Mouse (Mus musculus) ES-Bruce4 (cell line): ENCODE data around the gene Sh2d3c. TPM values are rescaled to one million over a fixed set of nuclear protein-coding genes. Genes with fewer than 3 reads are reported as not detected.

Source experiments
- H3K27ac ChIP-seq: 2 replicates; pipeline ENCODE4 v1.5.1; 2012; ENCODE audit warnings: low read length, inconsistent platforms; ENCODE audit not compliant: insufficient read depth
- H3K27me3 ChIP-seq: 2 replicates; pipeline ENCODE4 v1.6.1; 2012; ENCODE audit warnings: mild to moderate bottlenecking, low read length, inconsistent platforms; ENCODE audit not compliant: control insufficient read depth, poor library complexity, insufficient read depth, severe bottlenecking
- H3K36me3 ChIP-seq: 2 replicates; pipeline ENCODE4 v1.6.1; 2012; ENCODE audit warnings: inconsistent platforms, mild to moderate bottlenecking, low read length, moderate library complexity; ENCODE audit not compliant: control insufficient read depth, poor library complexity, insufficient read depth, severe bottlenecking
- H3K4me1 ChIP-seq: one replicate; pipeline ENCODE4 v1.8.1; 2011; ENCODE audit warnings: low read length; ENCODE audit not compliant: control insufficient read depth, insufficient read depth
- H3K4me3 ChIP-seq: 2 replicates; pipeline ENCODE4 v1.5.1; 2011; ENCODE audit warnings: low read depth, mild to moderate bottlenecking, low read length
- H3K9ac ChIP-seq: 2 replicates; pipeline ENCODE4 v1.6.1; 2012; ENCODE audit warnings: low read depth, mild to moderate bottlenecking, inconsistent platforms; ENCODE audit not compliant: poor library complexity, severe bottlenecking
- H3K9me3 ChIP-seq: replicated peaks from 2 replicates; pipeline ENCODE4 v1.6.1; 2012; ENCODE audit warnings: mild to moderate bottlenecking, low read length, inconsistent platforms; ENCODE audit not compliant: control insufficient read depth, poor library complexity, insufficient read depth, severe bottlenecking
- CTCF ChIP-seq: IDR thresholded peaks from one replicate; pipeline ENCODE4 v1.8.1; 2011; ENCODE audit warnings: low read depth, low read length
- EP300 ChIP-seq: IDR thresholded peaks from 2 replicates; pipeline ENCODE4 v1.6.1; 2011; ENCODE audit warnings: low read depth, low read length; ENCODE audit not compliant: insufficient read depth
- POLR2A ChIP-seq: IDR thresholded peaks from one replicate; pipeline ENCODE4 v1.8.1; 2011; ENCODE audit warnings: low read length; ENCODE audit not compliant: insufficient read depth
- polyA plus RNA-seq: library from polyadenylated mRNA; stranded (reverse); fragments of >200 nt; gene quantifications from 2 replicates; pipeline ENCODE4 v1.2.4, GENCODE M21; 2011; ENCODE audit warnings: low read depth; ENCODE audit not compliant: missing spikeins, insufficient read depth, insufficient read length

Gene Sh2d3c
- polyA plus RNA-seq, 1 experiment: 9.0 TPM

DNA sequence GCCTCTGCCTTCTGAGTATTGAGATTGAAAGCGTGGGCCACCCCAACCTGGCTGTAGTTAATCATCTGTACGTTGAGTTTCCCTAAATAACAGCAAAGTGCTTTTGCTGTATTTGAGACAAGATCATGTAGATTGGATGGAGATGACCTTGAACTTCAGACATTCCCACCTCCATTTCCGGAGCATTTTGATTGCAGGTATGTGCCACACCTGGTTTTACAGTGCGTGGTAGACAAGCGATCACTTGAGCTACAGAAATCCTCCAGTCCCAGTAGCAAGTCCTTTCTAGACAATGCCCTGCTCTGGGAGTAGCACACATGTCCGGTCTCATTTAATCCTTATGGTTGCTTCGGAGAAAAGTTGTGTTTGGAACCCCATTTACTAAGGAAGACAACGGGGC lies 17.8 kb upstream of the Sh2d3c start:
- Histone ChIP-seq H3K4me1 (no peaks in the 10 kb centered on the region), H3K27ac (peak overlapping the region; percentile 66; the same call in 1 of the 2 replicates), H3K9me3 (no peaks in the 10 kb centered on the region)

DNA sequence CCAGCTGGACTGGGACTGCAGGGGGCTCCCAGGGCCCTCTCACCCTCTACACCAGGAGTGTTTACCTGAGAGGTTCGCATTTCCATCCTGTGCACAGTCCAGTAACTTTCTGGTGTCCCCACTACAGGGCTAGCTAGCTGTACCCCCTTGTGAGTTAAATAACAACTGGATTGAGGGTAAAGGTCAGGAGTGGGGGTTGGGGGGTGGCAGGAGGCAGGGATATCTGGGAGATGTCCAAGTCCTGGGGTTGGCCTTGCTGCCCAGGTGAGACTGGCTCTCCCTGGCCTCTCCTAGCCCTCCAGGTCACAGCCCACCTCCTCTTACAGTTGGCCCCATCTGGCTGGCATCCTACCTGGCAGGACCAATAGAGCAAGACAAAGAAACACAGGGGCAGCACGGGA lies 16.8 kb upstream of the Sh2d3c start, which contains the start of gene Fpgs:
Gene Fpgs (minus strand): TSS at position 125 of the 401 bp plus-strand sequence.
- no peak for TF ChIP-seq EP300
- no peak for TF ChIP-seq CTCF
- TF ChIP-seq POLR2A: no peak
- no peaks in the 10 kb centered on the region for H3K27me3 ChIP-seq
- H3K4me3 ChIP-seq: no peak within 1 kb of the TSS
- peaks cover 35% of the 10 kb centered on the region for H3K36me3 ChIP-seq
- H3K9ac ChIP-seq: no peak within 1 kb of the TSS
- H3K27ac ChIP-seq: peak within 1 kb of the TSS; percentile 66; the same call in 1 of the 2 replicates
- no peaks in the 10 kb centered on the region for H3K9me3 ChIP-seq
- H3K4me1 ChIP-seq: no peaks in the 10 kb centered on the region

More for the DNA sequence above, 17.8 kb upstream of the Sh2d3c start:
- H3K36me3 ChIP-seq: peaks cover 29% of the 10 kb centered on the region
- no peak overlapping the region for H3K9ac ChIP-seq
- no peaks in the 10 kb centered on the region for H3K27me3 ChIP-seq
- no peak for TF ChIP-seq EP300
- no peak for TF ChIP-seq POLR2A
- TF ChIP-seq CTCF: no peak
- H3K4me3 ChIP-seq: no peak overlapping the region

- no peak overlapping the region for H3K27ac ChIP-seq
- H3K4me3 ChIP-seq: no peak overlapping the region
- H3K4me1 ChIP-seq: no peaks in the 10 kb centered on the region
- H3K9me3 ChIP-seq: no peaks in the 10 kb centered on the region
- no peak overlapping the region for H3K9ac ChIP-seq
- TF ChIP-seq CTCF (no peak), POLR2A (no peak), EP300 (no peak)
- peaks cover 45% of the 10 kb centered on the region for H3K36me3 ChIP-seq
- no peaks in the 10 kb centered on the region for H3K27me3 ChIP-seq
Observed at GRCm38 (mm10) chr2:32705018-32705417, 15.8 kb upstream of the Sh2d3c start.

GRCm38 (mm10) chr2:32706971-32707370 lies 13.9 kb upstream of the Sh2d3c start:
- TF ChIP-seq CTCF (no peak), EP300 (no peak), POLR2A (no peak)
- Histone ChIP-seq H3K36me3 (peaks cover 56% of the 10 kb centered on the region), H3K4me3 (no peak overlapping the region), H3K27me3 (no peaks in the 10 kb centered on the region), H3K9me3 (no peaks in the 10 kb centered on the region), H3K4me1 (no peaks in the 10 kb centered on the region), H3K27ac (no peak overlapping the region), H3K9ac (no peak overlapping the region)

DNA sequence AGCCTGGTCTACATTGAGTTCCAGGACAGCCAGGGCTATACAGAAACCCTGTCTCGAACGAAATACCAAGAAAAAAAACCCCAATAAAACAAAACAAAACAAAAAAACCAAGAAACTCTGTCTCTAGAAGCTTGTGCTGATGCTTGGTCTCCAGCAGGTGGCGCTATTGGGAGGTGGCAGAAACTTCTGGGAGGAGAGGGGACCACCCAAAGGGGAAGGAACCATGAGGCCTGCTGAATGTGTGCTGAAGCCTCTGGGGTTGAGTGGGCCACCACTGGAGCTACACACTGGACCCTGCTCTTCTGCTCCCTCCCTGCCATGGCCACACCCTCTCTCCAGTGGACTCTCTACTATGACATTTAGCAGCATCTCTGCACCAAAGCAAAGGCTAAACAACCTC lies 12.2 kb upstream of the Sh2d3c start:
- no peaks in the 10 kb centered on the region for H3K9me3 ChIP-seq
- peaks cover 56% of the 10 kb centered on the region for H3K36me3 ChIP-seq
- TF ChIP-seq POLR2A (no peak), CTCF (peak; percentile 78)
- H3K27ac ChIP-seq: no peak overlapping the region
- no peaks in the 10 kb centered on the region for H3K27me3 ChIP-seq
- H3K4me3 ChIP-seq: no peak overlapping the region
- H3K9ac ChIP-seq: no peak overlapping the region
- no peaks in the 10 kb centered on the region for H3K4me1 ChIP-seq

DNA sequence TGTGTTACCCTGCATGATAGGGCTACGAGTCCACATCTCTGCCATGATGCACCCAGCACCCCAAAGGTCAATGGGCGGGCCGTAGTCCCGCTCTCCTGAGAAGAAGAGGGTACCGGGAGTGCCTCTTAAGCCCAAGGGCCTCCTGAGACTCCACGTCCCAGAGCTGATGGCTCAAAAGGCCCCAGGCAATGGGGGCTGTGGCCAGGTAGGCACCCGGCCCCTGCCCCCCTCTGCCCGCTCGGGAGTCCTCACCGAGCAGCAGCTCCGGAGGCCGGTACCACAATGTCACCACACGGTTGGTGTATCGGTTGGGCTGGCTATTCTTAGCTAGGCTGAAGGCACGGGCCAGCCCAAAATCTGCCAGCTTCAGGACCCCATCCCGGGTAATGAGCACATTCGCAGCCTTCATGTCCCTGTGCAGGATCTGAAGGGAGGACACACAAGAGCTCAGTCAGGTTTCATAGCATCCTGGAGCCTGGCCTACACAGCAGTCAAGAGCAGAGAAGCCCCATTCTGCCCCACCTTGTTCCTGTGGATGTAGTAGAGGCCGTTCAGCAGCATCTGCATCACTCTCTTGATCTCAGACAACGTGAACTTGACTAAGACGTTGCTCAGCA lies 11.2 kb upstream of the Sh2d3c start:
- peaks cover 54% of the 10 kb centered on the region for H3K36me3 ChIP-seq
- no peak overlapping the region for H3K9ac ChIP-seq
- peaks cover 2% of the 10 kb centered on the region for H3K4me1 ChIP-seq
- H3K9me3 ChIP-seq: no peaks in the 10 kb centered on the region
- TF ChIP-seq CTCF: no peak
- no peak for TF ChIP-seq EP300
- TF ChIP-seq POLR2A: no peak
- H3K27ac ChIP-seq: no peak overlapping the region
- H3K4me3 ChIP-seq: no peak overlapping the region
- H3K27me3 ChIP-seq: no peaks in the 10 kb centered on the region
